Mouse (Mus musculus): ENCODE measurements around the gene Tctex1d2.

Tctex1d2 gene

GRCm38 (mm10) chr16:32469404-32470105 lies 50.1 kb downstream of the Tctex1d2 start:
- no peak for DNase-seq (ENCODE audit: low spot score)

GRCm38 (mm10) chr16:32472276-32473015 lies 52.9 kb downstream of the Tctex1d2 start:
- DNase-seq (ENCODE audit: low spot score), result no peak

GRCm38 (mm10) chr16:32477315-32477714 lies 57.8 kb downstream of the Tctex1d2 start:
- no peak for DNase-seq (ENCODE audit: low spot score)

All from urinary bladder, postnatal 25 days (tissue).